Mouse (Mus musculus): ENCODE results near the gene Cldn5.

DNA sequence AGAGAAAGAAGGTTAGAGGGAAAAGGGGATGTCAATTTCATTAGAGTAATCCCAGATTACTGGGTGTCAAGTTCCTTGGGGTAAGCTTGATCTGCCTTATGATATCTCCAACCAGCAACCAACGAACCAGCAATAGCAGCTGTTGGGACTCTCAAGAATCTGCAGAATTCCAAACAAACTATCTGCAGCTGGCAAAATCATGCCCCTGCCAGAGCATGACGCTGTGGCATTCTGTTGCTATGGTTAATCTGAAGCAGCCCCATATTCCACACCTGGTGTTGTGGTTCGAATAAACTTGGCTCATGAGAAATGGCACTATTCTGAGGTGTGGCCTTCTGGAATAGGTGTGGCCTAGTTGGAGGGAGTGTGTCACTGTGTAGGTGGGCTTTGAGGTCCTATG is 13.7 kb upstream of the Cldn5 start:
- TF ChIP-seq CTCF (IDR thresholded peaks at IDR 0.05; ENCODE audit: borderline replicate concordance, insufficient read depth, low read length) (no peak), POLR2A (IDR thresholded peaks at IDR 0.05; ENCODE audit: low read depth, low read length) (no peak)
